ENCODE assay signal across 24 mouse cellular contexts in the genomic region with DNA sequence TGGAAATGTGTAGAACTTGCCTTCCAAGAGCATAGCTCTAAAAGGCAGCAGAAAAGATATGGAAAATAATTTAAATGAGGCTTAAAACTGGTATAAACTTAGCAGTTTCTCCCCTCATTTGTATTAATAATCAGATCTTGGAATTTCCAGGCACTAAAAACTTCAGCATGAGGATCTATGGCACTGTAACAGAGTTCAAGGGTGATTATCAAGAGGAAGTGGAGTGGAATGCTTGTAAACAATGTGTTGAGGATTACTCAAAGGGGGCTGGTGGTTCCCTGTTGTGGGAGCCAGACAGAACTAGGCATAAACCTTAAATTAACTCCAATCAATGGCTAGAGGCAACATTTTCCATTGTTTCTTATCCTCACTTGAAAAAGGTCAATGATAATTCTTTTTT.
"Had no signal": no experiment of that assay in that cellular context is flagged by ENCODE, and none has a peak within 500 bp of the region (broad histone marks: within the 10 kb centered on the region; RNA-seq: fewer than 3 reads in every experiment).

No protein-coding gene starts in this region.

- H3K9ac ChIP-seq: heart, embryonic 12.5 days; hindbrain, embryonic 12.5 days; hindbrain, embryonic 14.5 days; limb, embryonic 12.5 days; liver, embryonic 13.5 days; liver, embryonic 15.5 days; liver, postnatal 0 days had no signal

- H3K27me3 ChIP-seq: heart, embryonic 12.5 days; hindbrain, embryonic 12.5 days; limb, embryonic 12.5 days; liver, embryonic 13.5 days; liver, embryonic 15.5 days had no signal

- H3K36me3 ChIP-seq: heart, embryonic 10.5 days; heart, embryonic 12.5 days; hindbrain, embryonic 10.5 days; hindbrain, embryonic 12.5 days; limb, embryonic 12.5 days; liver, embryonic 13.5 days; liver, embryonic 15.5 days had no signal

- H3K27ac ChIP-seq: heart, embryonic 10.5 days; hindbrain, embryonic 10.5 days; hindbrain, embryonic 12.5 days; hindbrain, embryonic 14.5 days; layer of hippocampus, adult 2 months; liver, embryonic 13.5 days; liver, embryonic 15.5 days had no signal

- H3K4me3 ChIP-seq: heart, embryonic 10.5 days; heart, embryonic 12.5 days; hindbrain, embryonic 10.5 days; hindbrain, embryonic 12.5 days; layer of hippocampus, adult 2 months; limb, embryonic 12.5 days; liver, embryonic 13.5 days; liver, embryonic 15.5 days had no signal

- DNase-seq: gastrocnemius, postnatal 10 days; gastrocnemius, postnatal 25 days; heart, adult 18-20 months; heart, postnatal 10 days; heart, postnatal 4 days; kidney, adult 2 months; kidney, adult 9 months; kidney, postnatal 14 days; kidney, postnatal 4 days; left cerebral cortex, postnatal 4 days; liver; liver, embryonic 13.5 days; liver, postnatal 0 days had no signal

- H3K4me1 ChIP-seq: heart, embryonic 10.5 days; heart, embryonic 12.5 days; hindbrain, embryonic 10.5 days; liver, embryonic 13.5 days; liver, embryonic 15.5 days had no signal

- H3K4me2 ChIP-seq: heart, embryonic 12.5 days; hindbrain, embryonic 12.5 days; hindbrain, embryonic 14.5 days; limb, embryonic 12.5 days; liver, embryonic 11.5 days; liver, embryonic 13.5 days; liver, embryonic 15.5 days had no signal

- H3K9me3 ChIP-seq: heart, embryonic 10.5 days; heart, embryonic 12.5 days; hindbrain, embryonic 10.5 days; hindbrain, embryonic 12.5 days; limb, embryonic 12.5 days; liver, embryonic 13.5 days; liver, embryonic 15.5 days had no signal

- ATAC-seq: hindbrain, embryonic 16.5 days; intestine, postnatal 0 days; liver, postnatal 0 days had no signal
